Mouse (Mus musculus) mature B cell (primary cell): ENCODE data around the gene Fam171a2.
"Not testable (repeated sequence)": the region's sequence is repeated elsewhere in the genome, so short reads cannot be mapped to it uniquely, and the experiment has no call there.

Source experiments
- in situ Hi-C: fragments of 300-500 bp; cut with MboI; formaldehyde crosslinking; loops from 2 replicates; pipeline ENCODE4 v1.14.3; 2019

The Fam171a2 gene

DNA sequence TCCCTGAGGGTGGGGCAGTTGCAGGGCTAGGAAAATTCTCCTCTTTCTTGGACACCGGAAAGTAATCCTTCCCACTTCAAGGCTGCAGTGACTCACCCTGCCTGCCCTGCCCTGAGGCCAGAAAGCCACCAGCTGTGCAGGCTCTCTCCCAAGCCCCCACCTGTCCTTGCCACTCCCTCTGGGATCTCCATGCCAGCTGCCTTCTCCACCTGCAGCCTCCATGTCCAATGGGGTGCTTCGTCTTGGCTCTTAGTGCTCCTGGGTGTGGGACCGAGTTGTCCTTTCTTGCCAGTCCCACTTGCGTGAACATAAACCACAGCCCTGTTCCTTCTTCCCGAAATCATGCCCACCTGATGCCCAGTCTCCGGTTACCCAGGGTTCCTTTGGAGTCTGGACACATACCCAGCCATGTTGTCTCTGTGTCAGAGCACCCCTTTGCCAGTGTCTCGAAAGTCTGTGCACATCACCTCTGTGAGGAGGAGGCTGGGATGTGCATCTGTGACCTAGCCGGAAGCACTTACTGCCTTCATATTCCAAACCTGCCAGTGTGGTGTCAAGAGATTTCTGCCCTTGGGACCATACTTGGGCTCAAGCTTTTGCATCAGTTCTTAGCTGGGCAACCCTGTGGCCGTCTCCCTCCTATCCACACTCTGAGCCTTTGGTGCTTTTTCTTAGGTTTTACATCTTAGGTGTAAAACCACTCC, 52.9 kb downstream of the Fam171a2 start:
- in situ Hi-C loops, result no loop called here

DNA sequence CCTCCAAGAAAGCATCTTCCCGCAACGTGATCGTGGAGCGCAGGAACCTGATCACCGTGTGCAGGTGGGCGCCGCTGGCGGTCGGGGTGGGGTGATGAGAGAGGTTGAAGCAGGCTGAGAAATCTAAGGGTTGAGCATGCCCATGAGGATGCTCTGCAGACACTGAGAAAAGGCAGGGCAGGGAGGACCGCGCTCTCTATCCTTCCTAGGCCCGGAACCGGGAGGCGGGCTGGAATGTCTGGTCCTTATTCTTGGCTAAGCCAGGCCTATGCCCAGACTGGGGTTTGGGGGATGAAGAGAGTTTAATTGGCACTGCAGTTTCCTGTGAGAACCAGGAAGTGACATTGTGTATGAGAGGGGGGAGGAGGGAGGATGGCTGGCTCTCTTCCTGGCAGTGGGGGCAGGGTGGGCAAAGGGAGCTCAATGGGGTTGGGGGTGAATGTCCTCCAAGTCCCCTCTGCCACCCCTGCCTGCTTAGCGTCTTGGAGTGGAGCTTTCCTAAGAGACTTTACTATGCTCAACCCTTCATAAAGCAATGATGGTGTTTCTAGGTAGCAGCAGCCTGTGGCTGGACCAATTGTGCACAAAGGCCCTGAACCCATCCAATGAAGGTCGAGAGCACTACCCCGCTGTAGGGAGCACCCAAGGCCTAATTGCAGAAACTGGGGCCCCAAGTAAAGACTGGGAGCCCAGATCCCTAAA, 53.6 kb downstream of the Fam171a2 start:
- in situ Hi-C loops, result no loop called here

DNA sequence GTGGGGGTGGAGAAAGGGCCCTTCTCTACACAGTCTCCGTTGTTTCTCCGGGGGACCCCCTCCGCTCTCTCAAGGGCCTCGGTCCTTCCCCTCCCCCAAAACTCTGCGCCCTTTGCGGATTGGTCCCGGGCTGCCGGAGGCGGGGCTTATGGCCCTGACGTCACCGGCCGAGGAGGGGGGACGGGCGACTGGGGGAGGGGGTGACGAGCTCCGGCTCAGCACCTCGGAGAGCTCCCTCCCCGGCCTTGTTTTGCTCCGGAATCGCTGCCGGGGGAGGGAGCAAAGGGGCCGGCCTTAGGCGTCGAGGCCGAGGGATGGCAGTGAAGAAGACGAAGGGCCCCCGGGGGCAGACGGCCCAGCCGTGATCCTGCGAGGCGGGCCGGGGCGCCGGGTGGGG, 54.2 kb downstream of the Fam171a2 start, which contains the start of gene Rundc3a:
Gene Rundc3a, plus strand, starts transcription at position 166 of the 397 bp plus-strand sequence.
- in situ Hi-C loops, result no loop called here

DNA sequence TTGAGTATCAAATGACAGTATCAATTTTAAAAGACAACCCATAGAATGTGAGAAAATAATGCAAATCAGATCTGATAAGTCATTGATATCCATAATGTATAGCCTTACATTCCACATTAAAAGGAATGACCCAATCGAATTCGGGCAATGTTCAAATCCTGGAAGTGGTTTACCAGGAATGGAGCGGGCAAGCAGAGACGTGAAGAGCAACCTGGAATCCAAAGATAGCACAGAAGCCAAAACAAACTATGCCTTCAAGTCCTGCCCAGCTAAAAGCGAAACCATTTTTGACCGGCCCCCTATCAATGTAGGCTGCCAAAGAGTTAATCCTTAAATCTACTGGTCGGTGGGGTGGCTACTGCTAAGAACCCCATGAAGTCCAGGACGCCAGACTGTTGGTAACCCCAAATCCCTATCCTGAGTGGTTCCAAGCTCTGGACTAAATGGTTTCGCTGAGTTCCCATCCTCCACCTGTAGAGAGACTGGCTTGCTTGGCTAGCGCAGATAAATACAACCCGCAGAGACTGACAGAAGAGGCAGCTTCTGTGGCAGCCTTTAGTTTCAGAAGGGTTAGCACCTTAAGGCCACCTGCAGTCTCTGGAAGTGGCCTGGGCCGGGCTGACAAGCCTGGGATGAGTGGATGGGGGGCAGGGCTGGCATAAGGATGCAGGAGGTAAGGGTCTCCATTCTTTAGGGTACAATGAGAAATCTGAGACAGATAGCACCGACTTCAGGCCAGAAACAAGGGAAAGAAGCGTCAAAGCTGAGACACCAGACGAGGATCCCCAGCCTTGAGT, 54.8 kb downstream of the Fam171a2 start:
- in situ Hi-C loops, result no loop called here

DNA sequence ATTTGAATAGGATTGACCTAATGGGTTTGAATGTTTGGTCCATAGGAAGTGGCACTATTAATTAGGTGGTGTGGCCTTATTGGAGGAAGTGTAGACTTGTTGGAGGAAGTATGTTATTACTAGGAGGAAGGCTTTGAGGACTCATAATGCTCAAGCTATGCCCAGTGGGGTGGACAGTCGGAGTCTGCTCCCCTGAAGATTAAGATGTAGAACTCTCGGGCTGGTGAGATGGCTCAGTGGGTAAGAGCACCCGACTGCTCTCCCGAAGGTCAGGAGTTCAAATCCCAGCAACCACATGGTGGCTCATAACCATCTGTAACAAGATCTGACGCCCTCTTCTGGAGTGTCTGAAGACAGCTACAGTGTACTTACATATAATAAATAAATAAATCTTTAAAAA, 58.0 kb downstream of the Fam171a2 start:
- in situ Hi-C loops, result not testable (repeated sequence)
